Mouse (Mus musculus): ENCODE results near the gene Irx1.

Gene Irx1

GRCm38 (mm10) chr13:71910361-71910760 is 53.2 kb downstream of the Irx1 start:
- no peak for DNase-seq (ENCODE audit: low spot score in 2 of 2)
